Mouse (Mus musculus) lung, postnatal 25 days (tissue): ENCODE results near the gene Dnajc17.

Experiments
- DNase-seq: peaks from one replicate; pipeline ENCODE4 v3.0.0; 2022; ENCODE audit warnings: low spot score

Gene Dnajc17

GRCm38 (mm10) chr2:119208344-119209175 is at the start of gene Dnajc17, which contains the start of gene Zfyve19:
Dnajc17 (minus strand) TSS chr2:119208795.
Zfyve19 (plus strand) TSS chr2:119208617.
- peak; percentile 97 for DNase-seq

GRCm38 (mm10) chr2:119254976-119255375 is 46.4 kb upstream of the Dnajc17 start:
- no peak for DNase-seq

DNA sequence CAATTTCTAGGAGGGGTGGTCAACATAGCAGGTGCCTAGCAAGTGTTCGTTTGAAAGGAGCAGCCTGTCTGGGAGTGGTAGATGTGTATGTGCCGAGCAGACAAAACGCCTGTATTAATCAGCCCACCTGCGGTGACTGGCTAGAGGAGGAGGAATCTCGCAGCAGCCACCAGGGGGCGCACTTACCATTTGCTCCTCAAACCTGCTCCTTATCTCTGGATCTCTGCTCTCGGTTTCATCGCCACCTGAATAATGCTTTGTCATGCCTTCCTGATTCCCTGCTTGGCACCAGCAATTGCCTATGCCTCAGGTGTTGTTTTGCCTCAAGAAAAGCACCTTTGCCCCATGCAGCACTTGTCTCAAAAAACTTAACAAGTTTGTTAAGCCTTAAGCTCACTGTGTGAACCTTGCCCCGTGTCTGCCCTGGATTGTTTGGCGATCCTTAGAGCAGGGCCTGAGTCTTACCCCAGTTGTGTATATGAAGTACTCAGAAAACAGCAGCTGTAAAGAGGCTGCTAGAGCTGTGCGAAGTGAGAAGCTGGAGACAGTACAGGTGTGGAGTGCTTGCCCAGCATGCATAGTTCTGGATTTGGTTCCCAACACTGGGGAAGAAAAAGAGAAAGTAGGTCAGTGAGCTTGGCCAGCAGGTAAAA is 42.4 kb upstream of the Dnajc17 start:
- peak; percentile 87 for DNase-seq

- no peak for DNase-seq
These were observed 41.8 kb upstream of the Dnajc17 start for GRCm38 (mm10) chr2:119250377-119250776.

DNA sequence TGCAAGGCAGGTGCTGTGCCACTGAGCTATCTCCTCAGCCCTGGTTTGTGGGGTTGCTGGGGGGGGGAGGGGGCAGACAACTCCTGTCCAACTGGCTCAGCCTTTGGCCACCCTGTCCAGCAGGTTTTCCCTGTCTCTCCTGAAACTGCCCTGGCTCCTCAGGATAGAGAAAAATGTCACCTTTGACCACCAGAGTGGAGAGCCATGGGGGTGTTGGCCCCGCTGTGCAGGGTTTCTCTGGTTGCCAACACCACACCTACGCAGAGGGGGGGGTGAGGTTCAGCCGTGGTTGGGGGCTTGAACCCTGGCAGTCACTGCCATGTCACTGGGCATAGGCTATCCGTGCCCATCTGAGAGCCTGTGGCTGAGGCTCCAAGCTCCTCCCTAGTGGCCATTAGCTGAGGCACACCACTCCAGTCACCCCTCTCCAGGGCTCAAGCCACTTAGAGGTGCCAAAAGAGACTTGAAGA is 41.0 kb upstream of the Dnajc17 start:
- DNase-seq = no peak

- no peak for DNase-seq
These were observed 39.3 kb upstream of the Dnajc17 start for GRCm38 (mm10) chr2:119247904-119248303.

DNA sequence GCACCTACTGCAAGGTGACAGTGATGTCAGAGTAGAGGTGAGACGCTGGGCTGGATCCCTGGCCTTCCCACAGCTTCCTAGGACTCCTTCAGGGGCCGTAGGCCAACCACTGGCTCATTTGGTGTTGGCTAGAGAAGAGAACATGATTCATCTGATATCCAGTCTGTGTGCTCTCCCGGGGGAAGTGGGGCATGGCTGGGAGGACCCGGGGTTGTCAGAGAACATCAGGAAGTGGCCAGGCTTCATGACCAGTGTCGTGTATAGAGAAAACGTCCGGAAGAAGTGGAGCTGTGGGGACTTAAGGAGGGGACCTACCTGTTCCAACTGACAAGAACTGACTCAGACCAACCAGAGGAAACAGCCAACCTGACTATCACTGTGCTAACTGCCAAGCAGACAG is 36.7 kb upstream of the Dnajc17 start:
- DNase-seq = no peak

GRCm38 (mm10) chr2:119242548-119242947 is 34.0 kb upstream of the Dnajc17 start:
- no peak for DNase-seq

DNA sequence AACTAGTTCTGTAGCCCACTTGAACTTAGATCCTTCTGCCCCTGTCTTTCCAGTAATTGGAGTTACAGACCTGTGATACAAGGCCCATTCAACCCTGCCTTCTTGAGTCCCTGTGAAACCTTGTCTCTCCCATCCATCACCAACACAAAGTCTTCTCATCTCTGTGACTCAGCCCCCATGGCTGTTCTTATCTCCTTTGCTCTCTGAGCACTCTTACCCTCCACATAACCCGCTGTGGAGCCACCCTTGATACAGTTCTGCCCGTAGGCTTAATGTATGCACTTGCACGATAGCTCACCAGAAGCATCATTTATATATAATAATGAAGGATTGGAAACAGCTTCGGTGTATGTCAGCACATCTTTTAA is 32.2 kb upstream of the Dnajc17 start:
- DNase-seq = no peak

DNA sequence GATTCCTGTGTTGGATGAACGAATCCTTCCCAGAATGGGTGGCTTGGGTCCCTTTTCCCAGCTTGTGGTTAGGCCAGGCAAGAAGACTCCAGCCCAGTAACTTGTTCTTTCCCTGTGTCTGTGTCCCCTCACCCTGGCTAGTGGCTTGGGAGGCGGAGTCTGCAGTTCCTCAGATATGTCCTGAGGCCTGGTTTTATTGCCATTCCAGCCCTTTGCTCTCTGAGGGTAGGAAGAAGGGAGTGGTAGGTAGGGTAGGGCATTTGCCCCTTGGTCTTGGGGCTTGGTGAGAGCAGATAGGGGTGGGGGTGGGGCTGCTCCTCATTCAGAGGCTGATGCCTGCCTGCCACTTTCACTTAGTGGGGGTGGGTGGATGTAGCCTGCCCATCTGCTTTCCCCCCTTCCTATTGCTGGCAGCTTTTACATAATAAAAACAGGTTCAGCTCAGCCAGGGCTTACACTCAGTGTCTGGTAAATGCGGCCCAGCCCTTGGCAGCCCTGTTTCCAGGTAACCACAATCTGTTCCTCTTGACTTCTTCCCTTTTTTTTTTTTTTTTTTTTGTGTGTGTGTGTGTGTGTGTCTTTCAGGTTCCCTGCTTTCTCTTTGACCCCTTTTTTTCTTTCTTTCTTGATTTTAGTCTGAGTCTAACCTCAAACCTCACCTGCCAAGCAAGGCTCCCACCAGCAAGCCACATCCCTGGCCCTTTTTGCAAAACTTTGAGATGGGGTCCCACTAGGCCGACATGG is 31.7 kb upstream of the Dnajc17 start:
- no peak for DNase-seq

DNA sequence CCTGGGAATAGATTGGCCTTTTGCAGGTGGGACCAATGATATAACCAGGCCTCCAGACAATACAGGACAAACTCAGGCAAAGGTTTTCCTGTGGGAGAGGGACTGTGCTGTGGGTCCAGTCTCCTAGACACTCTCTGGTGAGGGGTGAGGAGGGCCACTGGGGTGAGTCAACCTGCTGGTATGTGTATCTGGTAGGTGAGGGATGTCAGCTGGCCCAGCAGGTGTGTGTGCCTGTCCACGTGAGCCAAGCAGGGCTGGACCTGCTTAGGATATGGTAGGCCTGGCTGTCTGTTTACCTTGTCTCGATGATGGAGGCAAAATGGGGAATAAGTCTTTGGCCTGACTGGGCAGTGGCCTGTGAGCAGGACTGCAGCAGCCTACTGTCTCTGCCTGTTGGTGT is 30.1 kb upstream of the Dnajc17 start:
- DNase-seq = peak; percentile 47

DNA sequence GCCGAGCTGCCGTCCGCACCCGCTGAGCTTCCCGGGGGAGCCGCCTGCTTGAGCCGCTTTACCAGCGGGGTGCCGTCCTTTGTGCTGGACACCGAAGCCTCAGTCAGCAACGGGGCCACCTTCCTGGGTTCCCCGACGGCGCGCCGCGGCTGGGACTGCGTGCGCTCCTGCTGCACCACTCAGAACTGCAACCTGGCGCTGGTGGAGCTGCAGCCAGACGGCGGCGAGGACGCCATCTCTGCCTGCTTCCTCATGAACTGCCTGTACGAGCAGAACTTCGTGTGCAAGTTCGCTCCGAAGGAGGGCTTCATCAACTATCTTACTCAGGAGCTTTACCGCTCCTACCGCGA is 29.3 kb upstream of the Dnajc17 start:
- no peak for DNase-seq

- DNase-seq = peak; percentile 57
These were observed 28.7 kb upstream of the Dnajc17 start, which contains the start of gene Spint1 for GRCm38 (mm10) chr2:119237210-119237870. Spint1 (plus strand) TSS chr2:119237362.

DNA sequence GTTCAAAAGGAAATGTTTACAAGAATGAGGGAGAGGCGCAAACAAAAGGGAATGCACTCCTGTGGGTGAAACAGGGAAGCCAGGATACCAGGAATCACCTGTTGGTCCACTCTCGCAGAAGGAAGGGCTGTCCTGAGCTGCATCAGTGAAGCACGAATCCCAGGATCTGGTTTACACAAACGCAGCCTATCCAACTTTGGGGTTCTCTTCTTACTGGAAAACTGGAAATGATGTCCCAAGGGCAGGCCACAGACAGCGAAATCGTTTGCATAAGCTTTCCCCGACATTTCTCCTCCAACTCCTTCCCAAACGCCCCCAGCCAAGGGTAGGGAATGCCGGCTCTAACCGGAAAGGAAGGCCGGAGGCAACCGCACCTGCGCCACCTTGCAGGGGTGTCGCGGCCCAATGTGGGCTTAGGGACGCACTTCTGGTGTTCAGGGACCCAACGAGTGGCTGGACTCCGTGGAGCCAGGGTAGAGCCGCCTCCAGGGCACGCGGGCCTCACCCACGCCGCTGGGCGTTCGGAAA is 28.2 kb upstream of the Dnajc17 start:
- no peak for DNase-seq

DNA sequence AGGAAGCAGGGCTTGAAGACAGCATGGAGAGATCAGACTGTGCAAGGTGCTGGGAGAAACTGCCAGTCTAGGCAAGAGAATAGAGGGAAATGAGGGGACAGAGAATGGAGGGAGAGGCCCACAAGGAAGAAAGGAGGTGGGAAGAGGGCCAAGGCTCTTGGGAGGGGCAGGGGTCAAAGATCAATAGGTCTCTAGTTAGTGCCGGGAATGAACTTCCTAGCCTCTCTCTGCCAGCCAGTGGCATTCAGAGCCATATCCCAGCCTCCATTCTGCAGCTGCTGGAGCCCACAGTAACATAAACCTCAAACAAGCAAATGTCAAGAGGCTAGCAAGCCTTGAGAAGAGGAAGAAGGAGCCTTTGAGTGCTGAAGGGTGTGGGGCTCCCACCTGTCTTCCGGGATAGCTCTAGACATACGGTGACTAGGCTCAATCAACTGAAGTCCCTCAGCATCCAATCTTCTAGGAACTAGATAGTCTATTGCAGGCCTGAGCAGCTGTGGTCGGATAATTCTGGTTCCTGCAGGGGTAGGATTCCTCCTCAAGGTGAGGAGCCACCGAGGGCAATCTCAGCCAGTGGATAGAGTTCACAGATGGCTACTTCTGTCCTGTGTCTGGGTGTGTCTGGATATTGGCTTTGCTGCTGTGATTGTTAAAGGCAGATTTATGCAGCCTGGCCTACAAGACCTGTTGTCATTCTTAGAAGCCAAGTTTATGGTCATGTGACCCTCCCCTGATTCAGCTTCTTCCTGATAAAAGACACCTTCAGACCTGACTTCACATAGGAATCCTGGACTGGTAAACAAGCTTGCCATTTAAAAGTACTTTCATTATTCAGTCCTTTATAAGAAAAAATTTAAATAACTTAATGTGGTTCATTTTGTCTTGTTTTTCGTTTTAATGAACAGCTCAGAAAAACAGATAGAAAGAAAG is 21.4 kb upstream of the Dnajc17 start, which contains the start of gene Ppp1r14d:
Ppp1r14d (minus strand) TSS at position 132 of the 930 bp plus-strand sequence.
- no peak for DNase-seq

DNA sequence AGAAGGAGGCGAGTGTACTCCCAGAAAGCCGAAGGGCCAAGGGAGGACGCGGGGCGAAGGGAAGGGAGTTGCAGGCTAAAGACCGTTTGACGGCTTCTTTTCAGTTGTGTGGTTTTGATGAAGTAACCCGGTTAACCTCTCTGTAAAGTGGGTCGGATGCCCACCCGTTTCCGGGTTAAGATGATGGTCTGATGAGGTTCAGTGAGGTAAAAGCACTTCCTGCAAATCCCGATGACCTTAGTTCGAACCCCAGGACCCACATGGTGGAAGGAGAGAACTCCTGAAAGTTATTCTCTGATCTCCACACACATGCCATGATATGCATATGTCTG is 547 bp upstream of the Dnajc17 start:
- DNase-seq = no peak

- DNase-seq = no peak
These were observed 643 bp downstream of the Dnajc17 start for GRCm38 (mm10) chr2:119207961-119208343.

DNA sequence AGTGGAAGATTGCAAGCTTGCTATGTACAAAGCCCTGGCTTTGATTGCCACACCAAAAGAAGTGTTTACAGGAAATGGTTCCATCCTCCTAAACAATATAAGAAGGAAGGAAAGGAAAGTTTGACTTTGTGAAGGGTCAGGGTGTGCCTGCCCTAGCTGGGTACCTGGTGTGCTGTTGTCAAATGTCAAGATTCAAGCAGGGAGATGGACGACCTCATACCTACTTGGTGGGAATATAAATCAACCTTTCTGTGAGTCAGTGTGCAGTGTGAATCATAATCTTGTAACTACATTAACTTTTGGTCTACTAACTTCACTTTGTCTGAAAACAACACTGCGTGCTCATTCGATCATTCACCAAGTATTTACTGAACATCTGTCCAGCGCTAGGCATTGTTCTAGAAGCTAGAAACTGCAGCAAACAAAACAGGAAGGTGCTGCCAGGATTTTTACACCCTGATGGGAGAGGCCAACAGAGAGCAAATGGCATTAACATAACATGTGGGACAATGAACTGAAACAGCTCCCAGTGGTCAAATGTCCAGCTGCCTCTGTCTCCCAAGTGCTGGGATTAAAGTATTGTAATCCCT is 4.6 kb downstream of the Dnajc17 start:
- no peak for DNase-seq

- peak; percentile 23 for DNase-seq
These were observed 5.6 kb downstream of the Dnajc17 start for GRCm38 (mm10) chr2:119202914-119203453.

DNA sequence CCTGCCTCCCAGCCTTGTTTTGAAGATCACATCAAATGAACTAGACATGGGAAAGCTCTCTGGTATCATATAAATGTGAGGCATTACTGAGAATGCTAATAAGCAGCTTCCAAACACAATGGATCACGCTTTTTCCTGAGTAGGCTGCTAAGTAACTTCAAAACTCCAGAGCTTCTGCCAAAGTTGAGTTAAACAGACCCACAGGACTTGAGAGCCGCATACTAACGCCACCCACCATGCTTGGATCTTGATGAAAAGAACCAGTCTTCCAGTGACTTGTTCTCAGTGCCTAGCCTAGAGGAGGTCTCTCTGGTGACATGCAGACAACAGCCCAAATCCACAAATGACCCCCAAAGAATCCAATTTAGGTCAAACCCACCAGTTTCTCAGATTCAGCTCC is 9.7 kb downstream of the Dnajc17 start:
- DNase-seq = no peak
